Mouse (Mus musculus) stomach, embryonic 16.5 days (tissue): ENCODE results near the gene Abhd2. TPM values are rescaled to one million over a fixed set of nuclear protein-coding genes. Genes with fewer than 3 reads are reported as not detected.

Experiments used
- ATAC-seq: fragments of 200-750 bp; cut with Nextera tagmentation; 2 replicates; pipeline ENCODE4 v1.8.0; 2017; ENCODE audit warnings: moderate number of reproducible peaks, moderate TSS enrichment; ENCODE audit not compliant: insufficient read depth, low FRiP score
- H3K27ac ChIP-seq: fragments of 300-500 bp; sonication (generic); 2 replicates; pipeline ENCODE4 v1.5.1; 2014; ENCODE audit warnings: low read length
- H3K27me3 ChIP-seq: fragments of 300-500 bp; sonication (generic); 2 replicates; pipeline ENCODE4 v1.6.1; 2014; ENCODE audit warnings: low read length, control low read depth, mixed read lengths; ENCODE audit not compliant: control insufficient read depth, insufficient read depth
- H3K36me3 ChIP-seq: fragments of 300-500 bp; sonication (generic); 2 replicates; pipeline ENCODE4 v1.6.1; 2014; ENCODE audit warnings: low read length; ENCODE audit not compliant: control insufficient read depth, insufficient read depth
- H3K4me1 ChIP-seq: fragments of 300-500 bp; sonication (generic); 2 replicates; pipeline ENCODE4 v1.6.1; 2014; ENCODE audit warnings: low read length, control low read depth, mixed read lengths; ENCODE audit not compliant: control insufficient read depth, insufficient read depth
- H3K4me2 ChIP-seq: fragments of 300-500 bp; sonication (generic); 2 replicates; pipeline ENCODE4 v1.6.1; 2014; ENCODE audit warnings: low read depth, low read length, mixed read lengths
- H3K4me3 ChIP-seq: fragments of 300-500 bp; sonication (generic); replicated peaks from 2 replicates; pipeline ENCODE4 v1.5.1; 2014; ENCODE audit warnings: mild to moderate bottlenecking, low read length
- H3K9ac ChIP-seq: fragments of 300-500 bp; sonication (generic); 2 replicates; pipeline ENCODE4 v1.6.1; 2014; ENCODE audit warnings: low read length
- H3K9me3 ChIP-seq: fragments of 300-500 bp; sonication (generic); replicated peaks from 2 replicates; pipeline ENCODE4 v1.6.1; 2016; ENCODE audit warnings: low read length, control low read depth; ENCODE audit not compliant: control insufficient read depth
- WGBS: fragments of 180-500 bp; shearing (Covaris S2); extraction: QIAGEN DNeasy Blood & Tissue Kit; methylation state at CpG from one replicate; pipeline ENCODE4 v1.1.7; 2014; 5-methylcytosine and 5-hydroxymethylcytosine counted together
- polyA plus RNA-seq: library from polyadenylated mRNA; unstranded; fragments of >200 nt; fragmentation: Nextera tagmentation; extraction: Ambion mirVana; gene quantifications from 2 replicates; pipeline ENCODE4 v1.2.1, GENCODE M21; 2015

The Abhd2 gene
- polyA plus RNA-seq, 1 experiment from 2014 or later = 13.8 TPM

GRCm38 (mm10) chr7:79258981-79259542 lies 13.9 kb upstream of the Abhd2 start:
- 70% methylated on average over 10 of the region's 10 CpGs for WGBS
- H3K27ac ChIP-seq = no peak overlapping the region
- ATAC-seq = peak; percentile 72; the same call in 1 of the 2 replicates

GRCm38 (mm10) chr7:79262478-79262877 lies 10.5 kb upstream of the Abhd2 start:
- 75% methylated on average over 8 of the region's 8 CpGs for whole genome bisulfite sequencing
- H3K9me3 ChIP-seq = no peaks in the 10 kb centered on the region
- no peak overlapping the region for H3K27ac ChIP-seq
- no peak overlapping the region for H3K4me2 ChIP-seq
- H3K4me1 ChIP-seq = no peaks in the 10 kb centered on the region
- no peak for ATAC-seq
- H3K9ac ChIP-seq = no peak overlapping the region
- no peaks in the 10 kb centered on the region for H3K36me3 ChIP-seq
- no peaks in the 10 kb centered on the region for H3K27me3 ChIP-seq
- no peak overlapping the region for H3K4me3 ChIP-seq

More at GRCm38 (mm10) chr7:79258981-79259542, 13.9 kb upstream of the Abhd2 start:
- Histone ChIP-seq H3K4me1 (no peaks in the 10 kb centered on the region), H3K9me3 (no peaks in the 10 kb centered on the region), H3K9ac (no peak overlapping the region), H3K36me3 (no peaks in the 10 kb centered on the region), H3K4me3 (no peak overlapping the region), H3K27me3 (no peaks in the 10 kb centered on the region), H3K4me2 (no peak overlapping the region)

- H3K27me3 ChIP-seq = no peaks in the 10 kb centered on the region
- no peaks in the 10 kb centered on the region for H3K36me3 ChIP-seq
- WGBS = 87% methylated on average over 3 of the region's 3 CpGs
- no peak overlapping the region for H3K9ac ChIP-seq
- no peak for ATAC-seq
- no peak overlapping the region for H3K4me2 ChIP-seq
- no peaks in the 10 kb centered on the region for H3K4me1 ChIP-seq
- no peak overlapping the region for H3K4me3 ChIP-seq
- no peaks in the 10 kb centered on the region for H3K9me3 ChIP-seq
- H3K27ac ChIP-seq = no peak overlapping the region
Observed at GRCm38 (mm10) chr7:79263776-79264175, 9.2 kb upstream of the Abhd2 start.

- ATAC-seq = no peak
Observed at GRCm38 (mm10) chr7:79266228-79266627, 6.8 kb upstream of the Abhd2 start.

GRCm38 (mm10) chr7:79267690-79268388 lies 5.2 kb upstream of the Abhd2 start:
- H3K4me1 ChIP-seq = 0 out of 2 replicates have a peak, but pooled peaks cover 6% of the 10 kb centered on the region
- H3K27ac ChIP-seq = no peak overlapping the region
- H3K4me3 ChIP-seq = no peak overlapping the region
- no peak overlapping the region for H3K4me2 ChIP-seq
- no peak for ATAC-seq
- no peaks in the 10 kb centered on the region for H3K36me3 ChIP-seq
- H3K9me3 ChIP-seq = no peaks in the 10 kb centered on the region
- no peaks in the 10 kb centered on the region for H3K27me3 ChIP-seq
- 51% methylated on average over 7 of the region's 7 CpGs for WGBS
- H3K9ac ChIP-seq = no peak overlapping the region

More at GRCm38 (mm10) chr7:79266228-79266627, 6.8 kb upstream of the Abhd2 start:
- no peaks in the 10 kb centered on the region for H3K9me3 ChIP-seq
- H3K27ac ChIP-seq = no peak overlapping the region
- H3K4me2 ChIP-seq = no peak overlapping the region
- H3K27me3 ChIP-seq = no peaks in the 10 kb centered on the region
- no peak overlapping the region for H3K9ac ChIP-seq
- H3K4me3 ChIP-seq = no peak overlapping the region
- WGBS = 54% methylated on average over 4 of the region's 4 CpGs
- no peaks in the 10 kb centered on the region for H3K36me3 ChIP-seq
- H3K4me1 ChIP-seq = no peaks in the 10 kb centered on the region

- H3K27ac ChIP-seq = no peak overlapping the region
- no peak overlapping the region for H3K9ac ChIP-seq
Observed at GRCm38 (mm10) chr7:79268897-79269296, 4.1 kb upstream of the Abhd2 start.

GRCm38 (mm10) chr7:79269411-79269810 lies 3.6 kb upstream of the Abhd2 start:
- WGBS = 36% methylated on average over 8 of the region's 8 CpGs
- no peak for ATAC-seq
- H3K36me3 ChIP-seq = no peaks in the 10 kb centered on the region
- no peak overlapping the region for H3K9ac ChIP-seq
- H3K27me3 ChIP-seq = no peaks in the 10 kb centered on the region
- peaks cover 14% of the 10 kb centered on the region for H3K4me1 ChIP-seq
- no peak overlapping the region for H3K4me2 ChIP-seq
- no peaks in the 10 kb centered on the region for H3K9me3 ChIP-seq
- H3K4me3 ChIP-seq = no peak overlapping the region
- H3K27ac ChIP-seq = no peak overlapping the region

More at GRCm38 (mm10) chr7:79268897-79269296, 4.1 kb upstream of the Abhd2 start:
- H3K27me3 ChIP-seq = no peaks in the 10 kb centered on the region
- H3K4me1 ChIP-seq = peaks cover 9% of the 10 kb centered on the region; the same call in 1 of the 2 replicates
- H3K4me2 ChIP-seq = no peak overlapping the region
- H3K4me3 ChIP-seq = no peak overlapping the region
- no peak for ATAC-seq
- 90% methylated on average over 8 of the region's 8 CpGs for WGBS
- H3K9me3 ChIP-seq = no peaks in the 10 kb centered on the region
- no peaks in the 10 kb centered on the region for H3K36me3 ChIP-seq

GRCm38 (mm10) chr7:79269866-79270265 lies 3.1 kb upstream of the Abhd2 start:
- Histone ChIP-seq H3K9ac (no peak overlapping the region), H3K27me3 (no peaks in the 10 kb centered on the region), H3K36me3 (no peaks in the 10 kb centered on the region), H3K4me1 (peaks cover 18% of the 10 kb centered on the region), H3K4me3 (no peak overlapping the region), H3K27ac (no peak overlapping the region), H3K9me3 (no peaks in the 10 kb centered on the region), H3K4me2 (no peak overlapping the region)
- 48% methylated on average over 1 of the region's 1 CpGs for WGBS
- ATAC-seq = no peak

- H3K4me2 ChIP-seq = no peak overlapping the region
- WGBS = 69% methylated on average over 9 of the region's 9 CpGs
- no peaks in the 10 kb centered on the region for H3K36me3 ChIP-seq
- no peak overlapping the region for H3K9ac ChIP-seq
- no peak for ATAC-seq
- H3K4me3 ChIP-seq = no peak overlapping the region
- no peak overlapping the region for H3K27ac ChIP-seq
- peaks cover 28% of the 10 kb centered on the region for H3K4me1 ChIP-seq
- no peaks in the 10 kb centered on the region for H3K9me3 ChIP-seq
- H3K27me3 ChIP-seq = no peaks in the 10 kb centered on the region
Observed at GRCm38 (mm10) chr7:79270961-79271387, 2.0 kb upstream of the Abhd2 start.
